Mouse (Mus musculus) hindbrain, embryonic 11.5 days (tissue): ENCODE measurements around the gene Caly. TPM values are rescaled to one million over a fixed set of nuclear protein-coding genes. Genes with fewer than 3 reads are reported as not detected.
A peak's percentile ranks its signal among the peaks of the same experiment; 100 is the strongest.

Experiments
- ATAC-seq: fragments of 200-750 bp; cut with Nextera tagmentation; 2 replicates; pipeline ENCODE4 v1.8.0; 2017; ENCODE audit warnings: mild to moderate bottlenecking, moderate TSS enrichment, moderate library complexity; ENCODE audit not compliant: low FRiP score
- DNase-seq: peaks from one replicate; pipeline ENCODE4 v3.0.0-alpha.2; 2015; ENCODE audit warnings: low spot score
- H3K27ac ChIP-seq: fragments of 300-500 bp; sonication (generic); 2 replicates; pipeline ENCODE4 v1.5.1; 2014; ENCODE audit warnings: mild to moderate bottlenecking, low read depth, low read length
- H3K27me3 ChIP-seq: fragments of 300-500 bp; sonication (generic); 2 replicates; pipeline ENCODE4 v1.6.1; 2014; ENCODE audit warnings: mild to moderate bottlenecking, low read length, moderate library complexity, mixed read lengths; ENCODE audit not compliant: control insufficient read depth, insufficient read depth
- H3K36me3 ChIP-seq: fragments of 300-500 bp; sonication (generic); 2 replicates; pipeline ENCODE4 v1.6.1; 2014; ENCODE audit warnings: mild to moderate bottlenecking, low read length, moderate library complexity, mixed read lengths; ENCODE audit not compliant: control insufficient read depth, insufficient read depth
- H3K4me1 ChIP-seq: fragments of 300-500 bp; sonication (generic); replicated peaks from 2 replicates; pipeline ENCODE4 v1.6.1; 2014; ENCODE audit warnings: low read length, mixed read lengths; ENCODE audit not compliant: control insufficient read depth, insufficient read depth
- H3K4me2 ChIP-seq: fragments of 300-500 bp; sonication (generic); replicated peaks from 2 replicates; pipeline ENCODE4 v1.6.1; 2014; ENCODE audit warnings: mild to moderate bottlenecking, low read depth, low read length
- H3K4me3 ChIP-seq: fragments of 300-500 bp; sonication (generic); 2 replicates; pipeline ENCODE4 v1.5.1; 2014; ENCODE audit warnings: low read depth, low read length
- H3K9ac ChIP-seq: fragments of 300-500 bp; sonication (generic); 2 replicates; pipeline ENCODE4 v1.6.1; 2014; ENCODE audit warnings: low read depth, low read length
- H3K9me3 ChIP-seq: fragments of 300-500 bp; sonication (generic); 2 replicates; pipeline ENCODE4 v1.6.1; 2016; ENCODE audit warnings: low read length; ENCODE audit not compliant: control insufficient read depth
- WGBS: fragments of 180-500 bp; shearing (Covaris S2); extraction: QIAGEN DNeasy Blood & Tissue Kit; methylation state at CpG from one replicate; pipeline ENCODE4 v1.1.7; 2014; 5-methylcytosine and 5-hydroxymethylcytosine counted together
- polyA plus RNA-seq: library from polyadenylated mRNA; unstranded; fragments of >200 nt; fragmentation: Nextera tagmentation; extraction: Ambion mirVana; gene quantifications from 2 replicates; pipeline ENCODE4 v1.2.1, GENCODE M21; 2014

Gene Caly
- polyA plus RNA-seq, 1 experiment from 2014 or later: 12.1 TPM

DNA sequence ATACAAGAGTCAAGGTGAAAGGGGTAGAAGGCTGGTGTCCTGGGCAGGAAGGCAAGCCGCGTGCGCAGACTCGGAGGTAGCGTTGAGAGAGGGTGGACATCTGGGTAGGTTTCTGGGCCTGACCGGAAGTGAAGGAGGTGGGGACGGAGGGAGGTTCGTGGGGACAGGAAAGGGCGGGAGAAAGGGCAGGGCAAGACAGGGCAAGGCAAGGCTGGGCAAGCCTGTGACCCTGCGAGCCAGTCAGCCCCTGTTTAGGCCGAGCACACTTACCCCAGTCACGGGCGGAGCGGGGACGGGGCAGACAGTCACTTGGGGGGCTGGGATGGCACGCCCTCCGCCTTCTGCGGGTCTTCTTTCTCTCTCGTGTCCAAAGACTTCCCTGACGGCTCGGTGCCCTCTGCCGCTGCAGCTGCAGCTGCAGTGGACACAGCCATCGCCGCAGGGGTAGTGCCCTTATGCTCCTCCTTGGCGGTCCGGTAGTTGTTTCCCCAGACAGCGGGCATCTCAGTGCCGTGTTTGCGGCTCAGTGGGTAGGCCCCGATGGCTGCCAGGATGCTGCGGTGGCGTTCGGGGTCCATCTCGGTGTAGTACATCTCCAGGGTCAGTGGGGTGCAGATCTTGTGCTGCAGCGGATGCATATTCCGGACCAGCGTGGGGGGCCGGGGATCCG, 12.2 kb downstream of the Caly start:
- Histone ChIP-seq H3K9ac (peak overlapping the region; percentile 45; the same call in 1 of the 2 replicates), H3K4me1 (no peaks in the 10 kb centered on the region), H3K27me3 (no peaks in the 10 kb centered on the region), H3K4me3 (0 out of 2 replicates have a peak overlapping the region, but pooled peaks have one; percentile 10), H3K36me3 (no peaks in the 10 kb centered on the region), H3K27ac (no peak overlapping the region), H3K4me2 (peak overlapping the region; percentile 36), H3K9me3 (no peaks in the 10 kb centered on the region)
- peak; percentile 27 for DNase-seq
- no peak for ATAC-seq
- 32% methylated on average over 38 of the region's 39 CpGs for WGBS

DNA sequence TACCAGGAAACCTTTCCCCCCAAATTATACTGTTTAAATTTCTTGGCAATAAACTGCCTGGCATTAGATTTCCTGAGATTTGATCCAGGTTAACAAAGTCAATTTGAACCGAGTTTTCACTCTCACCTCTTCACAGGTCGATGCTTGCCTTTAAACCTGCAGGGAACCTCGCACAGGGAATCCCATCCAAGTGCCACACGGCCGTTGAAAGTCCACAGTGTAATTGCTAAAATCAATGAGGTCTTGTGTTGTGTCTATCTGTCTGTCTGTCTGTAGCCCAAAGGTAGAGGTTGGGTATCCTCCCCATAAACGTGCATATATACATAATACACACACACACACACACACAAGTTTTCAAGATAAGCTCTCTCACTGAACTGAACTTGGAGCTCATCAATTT, 15.0 kb downstream of the Caly start:
- no peak overlapping the region for H3K4me3 ChIP-seq

DNA sequence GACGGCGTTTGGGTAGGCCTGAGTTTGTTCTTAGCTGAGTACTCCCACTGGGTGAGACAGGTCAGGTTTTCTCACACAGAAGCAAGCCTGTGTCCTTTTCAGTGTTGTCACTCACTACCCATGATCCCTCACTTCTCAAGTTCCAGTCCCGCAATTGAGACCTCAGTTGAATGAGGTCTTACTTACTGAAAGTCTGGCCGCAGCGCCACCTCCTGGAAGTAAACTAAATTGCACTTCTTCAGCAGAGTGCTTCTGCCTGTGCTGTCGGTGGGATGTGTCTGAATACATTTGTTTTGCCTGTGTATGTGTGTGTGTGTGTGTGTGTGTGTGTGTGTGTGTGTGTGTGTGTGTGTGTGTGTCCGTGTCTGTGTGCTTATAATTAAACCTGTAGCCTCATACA, 19.3 kb downstream of the Caly start:
- Histone ChIP-seq H3K4me3 (no peak overlapping the region), H3K27ac (no peak overlapping the region), H3K4me2 (no peak overlapping the region), H3K9me3 (no peaks in the 10 kb centered on the region), H3K27me3 (peaks cover 15% of the 10 kb centered on the region), H3K36me3 (no peaks in the 10 kb centered on the region), H3K4me1 (peaks cover 20% of the 10 kb centered on the region; the same call in 1 of the 2 replicates), H3K9ac (no peak overlapping the region)
- DNase-seq: peak; percentile 90
- no peak for ATAC-seq
- WGBS: 19% methylated on average over 7 of the region's 7 CpGs

More for the DNA sequence above, 15.0 kb downstream of the Caly start:
- H3K4me1 ChIP-seq: no peaks in the 10 kb centered on the region
- 69% methylated on average over 6 of the region's 6 CpGs for WGBS
- no peak overlapping the region for H3K9ac ChIP-seq
- H3K27me3 ChIP-seq: no peaks in the 10 kb centered on the region; the same call in 1 of the 2 replicates
- H3K36me3 ChIP-seq: no peaks in the 10 kb centered on the region
- ATAC-seq (no peak), DNase-seq (no peak)
- H3K4me2 ChIP-seq: no peak overlapping the region
- H3K9me3 ChIP-seq: no peaks in the 10 kb centered on the region
- no peak overlapping the region for H3K27ac ChIP-seq

DNA sequence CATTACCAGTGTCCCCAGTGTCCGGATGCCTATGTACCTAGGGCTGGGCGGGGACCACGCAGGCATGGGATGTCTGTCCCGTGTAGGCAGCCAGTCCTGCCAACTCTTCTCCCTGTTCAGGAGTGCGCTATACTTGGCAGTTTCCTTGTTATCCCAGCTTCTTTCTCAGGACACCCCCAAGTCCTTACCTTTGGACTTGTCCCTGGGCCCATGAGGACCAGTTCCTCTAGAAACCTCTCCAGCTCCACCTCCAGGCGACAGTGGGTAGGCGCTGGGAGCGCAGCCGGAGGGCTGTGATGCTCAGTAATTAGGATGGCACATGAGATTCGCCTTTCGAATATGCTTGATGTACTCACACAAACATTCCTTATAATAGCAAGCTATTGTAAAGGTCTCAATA, 20.0 kb downstream of the Caly start:
- no peak overlapping the region for H3K4me3 ChIP-seq
- H3K4me1 ChIP-seq: peaks cover 23% of the 10 kb centered on the region
- peak; percentile 1; the same call in 1 of the 2 replicates for ATAC-seq
- no peaks in the 10 kb centered on the region for H3K9me3 ChIP-seq
- DNase-seq: peak; percentile 69
- no peak overlapping the region for H3K9ac ChIP-seq
- no peaks in the 10 kb centered on the region for H3K36me3 ChIP-seq
- 9% methylated on average over 11 of the region's 11 CpGs for WGBS
- H3K27ac ChIP-seq: peak overlapping the region; percentile 81
- H3K27me3 ChIP-seq: peaks cover 15% of the 10 kb centered on the region
- peak overlapping the region; percentile 60; the same call in 1 of the 2 replicates for H3K4me2 ChIP-seq

DNA sequence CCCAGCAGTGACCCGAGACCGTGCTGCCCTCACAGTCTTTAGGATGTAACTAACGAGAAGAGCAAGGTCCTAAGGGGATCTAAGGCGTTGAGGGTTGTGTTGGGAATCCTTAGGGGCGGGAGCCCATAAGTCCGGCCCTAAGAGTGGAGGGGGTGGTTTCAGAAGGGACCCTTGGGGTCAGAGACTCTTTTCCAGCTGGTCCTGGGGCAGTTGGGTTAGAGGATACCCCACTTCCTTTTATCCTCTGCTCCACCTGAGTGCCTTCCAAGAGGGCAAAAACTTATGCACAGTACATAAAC, 20.6 kb downstream of the Caly start:
- Histone ChIP-seq H3K27ac (peak overlapping the region; percentile 81), H3K36me3 (no peaks in the 10 kb centered on the region), H3K9ac (0 out of 2 replicates have a peak overlapping the region, but pooled peaks have one; percentile 19), H3K27me3 (peaks cover 18% of the 10 kb centered on the region), H3K4me3 (peak overlapping the region; percentile 25; the same call in 1 of the 2 replicates), H3K4me1 (peaks cover 25% of the 10 kb centered on the region), H3K4me2 (peak overlapping the region; percentile 60), H3K9me3 (no peaks in the 10 kb centered on the region)
- DNase-seq: no peak
- WGBS: 2% methylated on average over 6 of the region's 6 CpGs
- peak; percentile 4 for ATAC-seq

DNA sequence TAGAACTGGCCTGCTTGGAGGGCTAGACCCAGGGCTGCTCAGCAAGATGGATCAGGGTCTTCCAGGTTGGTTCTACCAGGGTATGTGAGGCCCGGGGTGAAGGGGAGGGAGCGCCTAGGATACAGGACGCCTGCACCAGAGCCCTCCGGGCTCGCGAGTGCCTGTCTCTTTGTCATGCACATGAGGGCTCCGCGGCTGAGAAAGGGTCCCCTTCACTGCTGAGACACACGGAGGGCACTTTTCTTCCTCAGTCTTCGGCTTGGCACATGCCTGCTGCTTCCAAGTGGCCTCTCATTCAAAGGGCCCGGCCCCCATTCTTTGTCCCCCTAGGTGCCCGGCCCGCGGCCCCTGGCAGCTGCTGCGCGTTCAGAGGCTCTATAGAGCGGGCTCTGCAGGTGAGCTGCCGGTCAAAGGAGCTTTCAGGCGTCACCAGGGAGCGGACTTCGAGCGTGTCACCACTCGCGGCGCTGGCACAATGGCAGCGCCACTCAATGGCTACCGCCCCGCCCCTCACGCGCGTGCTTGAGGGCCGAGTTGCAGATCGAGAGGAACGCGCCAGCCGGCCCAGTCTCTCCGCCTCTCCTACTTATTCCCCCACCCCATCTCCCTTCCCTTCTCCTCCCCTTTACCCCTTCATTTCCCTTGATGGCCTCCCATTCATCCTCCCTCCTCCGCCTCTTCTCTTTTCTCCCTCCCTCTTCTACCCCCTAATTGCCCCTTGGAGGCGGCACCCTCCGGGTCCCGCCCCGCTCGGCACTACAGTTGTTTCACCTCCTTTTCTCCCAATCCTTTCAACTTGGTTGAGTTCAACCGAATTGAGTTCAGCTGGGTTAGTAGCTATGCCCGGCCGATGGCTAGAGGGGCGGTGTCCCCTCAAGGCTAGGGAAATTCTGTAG, 21.2 kb downstream of the Caly start:
- peak overlapping the region; percentile 25 for H3K4me3 ChIP-seq
- H3K9ac ChIP-seq: peak overlapping the region; percentile 56
- ATAC-seq (peak; percentile 72), DNase-seq (peak; percentile 91)
- WGBS: under 1% methylated on average over 46 of the region's 47 CpGs
- no peaks in the 10 kb centered on the region for H3K36me3 ChIP-seq
- peaks cover 18% of the 10 kb centered on the region for H3K27me3 ChIP-seq
- H3K4me2 ChIP-seq: peak overlapping the region; percentile 60
- H3K27ac ChIP-seq: peak overlapping the region; percentile 81
- H3K4me1 ChIP-seq: peaks cover 25% of the 10 kb centered on the region
- no peaks in the 10 kb centered on the region for H3K9me3 ChIP-seq

DNA sequence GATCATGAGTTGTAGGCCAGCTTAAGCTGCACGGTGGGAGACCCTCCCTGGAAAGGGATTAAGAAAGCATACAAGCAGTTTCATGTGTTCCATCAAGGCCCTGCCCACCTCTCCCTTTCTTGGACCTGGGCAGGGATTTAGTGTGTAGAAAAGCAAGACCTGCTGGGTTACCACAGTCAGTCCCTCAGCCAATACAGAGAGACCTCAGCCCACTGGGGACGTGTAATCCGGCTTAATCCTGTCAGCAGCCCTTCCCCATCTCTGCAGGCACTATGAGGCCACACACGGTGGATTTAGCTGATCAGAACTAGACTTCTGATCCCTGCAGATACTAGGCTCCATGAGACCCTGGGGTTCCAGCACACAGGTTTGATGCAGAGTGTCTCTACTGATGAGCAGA, 22.7 kb downstream of the Caly start:
- 13% methylated on average over 4 of the region's 4 CpGs for WGBS
- ATAC-seq (no peak), DNase-seq (peak; percentile 15)
- Histone ChIP-seq H3K4me2 (no peak overlapping the region), H3K4me3 (no peak overlapping the region), H3K4me1 (peaks cover 25% of the 10 kb centered on the region), H3K36me3 (no peaks in the 10 kb centered on the region), H3K27ac (0 out of 2 replicates have a peak overlapping the region, but pooled peaks have one; percentile 81), H3K9me3 (no peaks in the 10 kb centered on the region), H3K27me3 (peaks cover 18% of the 10 kb centered on the region), H3K9ac (no peak overlapping the region)

DNA sequence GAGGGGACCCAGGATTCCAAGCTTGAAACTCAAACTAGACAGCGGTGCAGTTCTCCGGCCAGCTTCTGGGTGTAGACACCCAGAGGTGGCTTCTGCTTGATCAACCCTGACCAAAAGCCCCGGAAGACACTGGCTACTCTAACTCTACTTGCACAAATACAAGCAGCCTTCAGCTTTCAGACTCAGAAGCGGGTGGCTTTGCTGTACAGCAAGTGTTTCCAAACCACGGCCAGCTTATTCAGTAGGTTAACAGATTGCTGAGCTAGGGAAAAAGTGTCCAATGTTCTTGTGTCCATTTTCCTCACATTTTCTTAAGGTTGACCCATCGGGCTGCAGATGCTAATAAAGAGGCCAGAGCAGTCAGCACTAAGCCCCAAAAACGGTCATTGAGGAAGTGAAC, 23.8 kb downstream of the Caly start:
- DNase-seq (no peak), ATAC-seq (no peak)
- Histone ChIP-seq H3K27ac (peak overlapping the region; percentile 97), H3K9me3 (no peaks in the 10 kb centered on the region), H3K36me3 (no peaks in the 10 kb centered on the region), H3K4me1 (peaks cover 25% of the 10 kb centered on the region), H3K4me2 (peak overlapping the region; percentile 66), H3K9ac (peak overlapping the region; percentile 52), H3K27me3 (peaks cover 18% of the 10 kb centered on the region), H3K4me3 (peak overlapping the region; percentile 36)
- 6% methylated on average over 7 of the region's 7 CpGs for WGBS
